33 mouse cellular contexts compared by ENCODE assay signal in genomic region chr15:68512431-68512830, GRCm38 (mm10).
A peak's percentile ranks its signal among the peaks of the same experiment; 100 is the strongest.
DNase-seq lines count a peak whose midpoint lies in the region; ATAC-seq lines count a peak whose summit lies in the region.
"Had no signal": no experiment of that assay in that cellular context is flagged by ENCODE, and none has a peak within 500 bp of the region (broad histone marks: within the 10 kb centered on the region; RNA-seq: fewer than 3 reads in every experiment).

No protein-coding gene starts in this region.

- H3K9me3 ChIP-seq in heart, embryonic 10.5 days = no peaks in the 10 kb centered on the region
- no peaks in the 10 kb centered on the region for H3K9me3 ChIP-seq in heart, embryonic 13.5 days
- H3K9me3 ChIP-seq in forebrain, embryonic 12.5 days = no peaks in the 10 kb centered on the region
- H3K9me3 ChIP-seq: embryonic facial prominence, embryonic 10.5 days; embryonic facial prominence, embryonic 15.5 days; forebrain, embryonic 13.5 days; G1E; hindbrain, embryonic 10.5 days; intestine, embryonic 15.5 days; liver, embryonic 12.5 days; megakaryocyte, embryonic 14.5 days; midbrain, embryonic 12.5 days; neural tube, embryonic 12.5 days; stomach, embryonic 15.5 days had no signal

- peak; percentile 95 for DNase-seq in heart, adult 11 months
- DNase-seq in heart, embryonic 10.5 days (ENCODE audit: low spot score) = no peak
- peak; percentile 55 to 58 for DNase-seq in heart, postnatal 10 days
- DNase-seq in ovary, postnatal 10 days (ENCODE audit: low spot score) = no peak
- DNase-seq in spleen, postnatal 14 days (ENCODE audit: low spot score in 2 of 2) = no peak
- DNase-seq: adrenal gland, adult 8-10 months; cerebellum, adult 8-10 months; cerebellum, postnatal 25 days; gastrocnemius, postnatal 36 days; kidney, adult 8-10 months; kidney, postnatal 4 days; layer of hippocampus, postnatal 36 days; left cerebral cortex, postnatal 4 days; lung, adult 18-20 months; lung, postnatal 4 days; thymus, postnatal 14 days had no signal

- H3K36me3 ChIP-seq in heart, embryonic 10.5 days = no peaks in the 10 kb centered on the region
- H3K36me3 ChIP-seq in heart, embryonic 13.5 days = no peaks in the 10 kb centered on the region
- no peaks in the 10 kb centered on the region for H3K36me3 ChIP-seq in forebrain, embryonic 12.5 days (replicated peaks)
- H3K36me3 ChIP-seq: embryonic facial prominence, embryonic 10.5 days; embryonic facial prominence, embryonic 15.5 days; G1E; hindbrain, embryonic 10.5 days; intestine, embryonic 15.5 days; liver, embryonic 12.5 days; midbrain, embryonic 12.5 days; neural tube, embryonic 12.5 days; stomach, embryonic 15.5 days had no signal

- 56% methylated on average over 2 of the region's 2 CpGs for WGBS in heart, embryonic 10.5 days
- WGBS in heart, embryonic 13.5 days = 43% methylated on average over 2 of the region's 2 CpGs
- 92% methylated on average over 2 of the region's 2 CpGs for WGBS in forebrain, embryonic 12.5 days

- H3K27ac ChIP-seq in heart, embryonic 10.5 days = no peak overlapping the region
- peak overlapping the region; percentile 68 for H3K27ac ChIP-seq in heart, embryonic 13.5 days (replicated peaks)
- no peak overlapping the region for H3K27ac ChIP-seq in forebrain, embryonic 12.5 days
- H3K27ac ChIP-seq: embryonic facial prominence, embryonic 10.5 days; embryonic facial prominence, embryonic 15.5 days; forebrain, embryonic 13.5 days; hindbrain, embryonic 10.5 days; hindbrain, postnatal 0 days; intestine, embryonic 15.5 days; kidney, postnatal 0 days; liver, embryonic 12.5 days; midbrain, embryonic 12.5 days; neural tube, embryonic 12.5 days; stomach, embryonic 15.5 days had no signal

- no peak overlapping the region for H3K9ac ChIP-seq in heart, embryonic 13.5 days
- no peak overlapping the region for H3K9ac ChIP-seq in forebrain, embryonic 12.5 days
- H3K9ac ChIP-seq: embryonic facial prominence, embryonic 15.5 days; forebrain, embryonic 13.5 days; intestine, embryonic 15.5 days; liver, embryonic 12.5 days; midbrain, embryonic 12.5 days; neural tube, embryonic 12.5 days; stomach, embryonic 15.5 days had no signal

- H3K4me2 ChIP-seq in heart, embryonic 13.5 days = peak overlapping the region; percentile 20; the same call in 1 of the 2 replicates
- H3K4me2 ChIP-seq in forebrain, embryonic 12.5 days = no peak overlapping the region
- H3K4me2 ChIP-seq: embryonic facial prominence, embryonic 15.5 days; forebrain, embryonic 13.5 days; intestine, embryonic 15.5 days; liver, embryonic 12.5 days; midbrain, embryonic 12.5 days; neural tube, embryonic 12.5 days; stomach, embryonic 15.5 days had no signal

- ATAC-seq in heart, embryonic 13.5 days (ENCODE audit: extremely low read depth, insufficient number of reproducible peaks, low FRiP score, low TSS enrichment) = no peak
- ATAC-seq in forebrain, embryonic 12.5 days (ENCODE audit: low FRiP score) = no peak
- ATAC-seq: forebrain, embryonic 13.5 days; hindbrain, postnatal 0 days; intestine, embryonic 15.5 days; liver, embryonic 12.5 days; lung, postnatal 0 days had no signal

- intact Hi-C loops in heart, postnatal 10 days (cut with DNase I) = no loop called here

- H3K27me3 ChIP-seq in heart, embryonic 10.5 days (ENCODE audit: insufficient read depth, poor library complexity, severe bottlenecking) = no peaks in the 10 kb centered on the region
- no peaks in the 10 kb centered on the region for H3K27me3 ChIP-seq in heart, embryonic 13.5 days (replicated peaks)
- no peaks in the 10 kb centered on the region for H3K27me3 ChIP-seq in forebrain, embryonic 12.5 days
- H3K27me3 ChIP-seq: embryonic facial prominence, embryonic 15.5 days; forebrain, embryonic 13.5 days; intestine, embryonic 15.5 days; liver, embryonic 12.5 days; megakaryocyte, embryonic 14.5 days; midbrain, embryonic 12.5 days; neural tube, embryonic 12.5 days; stomach, embryonic 15.5 days had no signal

- H3K4me3 ChIP-seq in heart, embryonic 10.5 days = no peak overlapping the region
- H3K4me3 ChIP-seq in heart, embryonic 13.5 days = no peak overlapping the region
- no peak overlapping the region for H3K4me3 ChIP-seq in forebrain, embryonic 12.5 days (replicated peaks)
- H3K4me3 ChIP-seq: embryonic facial prominence, embryonic 10.5 days; embryonic facial prominence, embryonic 15.5 days; forebrain, embryonic 13.5 days; hindbrain, embryonic 10.5 days; intestine, embryonic 15.5 days; liver, embryonic 12.5 days; megakaryocyte, embryonic 14.5 days; midbrain, embryonic 12.5 days; myocyte; neural tube, embryonic 12.5 days; stomach, embryonic 15.5 days had no signal

- H3K4me1 ChIP-seq in heart, embryonic 10.5 days = no peaks in the 10 kb centered on the region
- H3K4me1 ChIP-seq in heart, embryonic 13.5 days = peaks cover 15% of the 10 kb centered on the region
- H3K4me1 ChIP-seq in forebrain, embryonic 12.5 days = no peaks in the 10 kb centered on the region
- H3K4me1 ChIP-seq: embryonic facial prominence, embryonic 10.5 days; embryonic facial prominence, embryonic 15.5 days; forebrain, embryonic 13.5 days; hindbrain, embryonic 10.5 days; intestine, embryonic 15.5 days; liver, embryonic 12.5 days; megakaryocyte, embryonic 14.5 days; midbrain, embryonic 12.5 days; neural tube, embryonic 12.5 days; stomach, embryonic 15.5 days had no signal

Comparison
In these comparisons a context has a peak if more than half of its experiments do, and no peak if none do; other contexts are left out.
1. DNase-seq: peak in heart, adult 11 months (single experiment) and heart, postnatal 10 days (2 of 2); none in heart, embryonic 10.5 days (single experiment), ovary, postnatal 10 days (single experiment) and spleen, postnatal 14 days (0 of 2).